Mouse (Mus musculus) regulatory T cell (primary cell): ENCODE data around the gene Actl7b.

Experiments used
- in situ Hi-C: fragments of 300-600 bp; cut with MboI, MseI; formaldehyde crosslinking; loops from one replicate; pipeline ENCODE4 v1.15.1; 2025; ENCODE audit warnings: high pct_unique_total_duplicates

Actl7b gene

DNA sequence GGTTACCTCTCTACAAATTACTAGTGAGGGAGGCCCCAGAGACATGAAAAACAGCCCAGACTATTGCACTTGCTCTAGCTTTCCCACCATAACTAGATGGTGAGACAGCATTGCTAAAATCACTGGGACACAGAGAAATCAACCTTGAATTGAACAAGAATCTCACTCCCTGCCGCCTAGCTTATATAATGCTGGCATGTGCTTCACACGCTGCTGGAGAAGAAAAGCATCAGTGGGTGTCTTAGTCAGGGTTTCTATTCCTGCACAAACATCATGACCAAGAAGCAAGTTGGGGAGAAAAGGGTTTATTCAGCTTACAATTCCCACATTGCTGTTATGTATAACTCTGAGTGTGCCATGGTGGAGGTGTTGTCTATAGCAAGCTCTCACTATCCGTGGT, 28.1 kb downstream of the Actl7b start:
- in situ Hi-C loops, result no loop called here

DNA sequence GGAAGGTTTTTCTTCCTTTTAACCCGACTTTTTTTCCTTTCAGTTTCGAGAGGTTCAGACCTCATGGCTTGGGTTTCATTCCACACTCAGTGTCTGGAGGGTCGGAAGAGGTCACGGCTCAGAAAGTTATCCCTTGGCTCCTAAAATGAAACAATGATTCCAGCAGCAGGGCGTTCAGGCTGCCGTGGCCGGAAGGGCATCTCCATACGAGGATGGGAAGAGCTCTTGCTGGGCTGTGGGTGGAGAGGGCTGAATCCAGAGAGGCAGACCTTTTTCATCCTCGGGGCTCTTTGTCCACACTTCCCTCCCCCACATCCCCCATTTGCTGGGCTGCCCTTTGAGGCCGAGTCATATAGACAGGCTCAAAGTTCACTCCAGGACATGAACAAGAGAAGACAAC, 39.0 kb downstream of the Actl7b start:
- in situ Hi-C loops, result no loop called here

DNA sequence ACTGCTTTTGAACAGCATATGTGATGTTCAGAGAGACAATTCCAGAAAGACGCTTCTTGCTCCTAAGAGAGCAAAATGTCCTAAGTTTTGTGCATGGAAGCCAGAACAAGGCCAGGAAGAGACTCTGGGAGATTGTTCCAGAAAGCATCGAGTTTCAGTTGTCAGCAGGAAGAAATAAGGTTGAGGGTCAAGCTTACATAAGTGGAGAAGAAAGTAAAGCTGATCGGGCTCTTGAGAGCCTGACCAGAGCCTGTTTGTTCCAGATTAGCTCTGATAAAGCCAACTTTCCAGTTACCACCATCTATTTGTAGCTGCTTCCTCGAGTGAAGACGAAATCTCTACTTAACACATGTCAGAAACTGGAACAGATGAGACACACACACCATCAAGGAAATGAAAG, 42.6 kb downstream of the Actl7b start:
- in situ Hi-C loops, result no loop called here

DNA sequence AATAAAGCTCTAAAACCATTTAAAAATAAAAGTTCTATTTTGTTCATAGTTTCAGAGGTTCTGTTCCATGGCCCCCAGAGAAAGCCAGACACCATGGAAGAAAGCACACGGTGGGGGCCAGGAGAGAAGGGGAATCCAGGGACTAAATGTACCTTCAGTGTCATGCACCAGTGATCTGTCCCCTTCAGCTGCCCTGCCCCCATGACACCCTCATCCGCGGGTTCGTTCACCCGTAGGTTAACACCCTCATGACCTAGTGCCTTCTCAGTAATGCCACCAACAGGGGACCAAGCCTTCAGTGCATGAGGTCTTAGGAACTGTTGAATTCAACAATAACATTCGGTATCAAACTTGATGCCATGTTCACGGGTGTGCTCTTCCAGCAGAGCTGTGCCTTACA, 44.8 kb downstream of the Actl7b start:
- in situ Hi-C loops, result no loop called here
